Mouse (Mus musculus): Measurements from ENCODE around the gene Palld. TPM values are rescaled to one million over a fixed set of nuclear protein-coding genes. Genes with fewer than 3 reads are reported as not detected.

Gene Palld
- polyA plus RNA-seq, 1 experiment from 2014 or later = 95.3 TPM

DNA sequence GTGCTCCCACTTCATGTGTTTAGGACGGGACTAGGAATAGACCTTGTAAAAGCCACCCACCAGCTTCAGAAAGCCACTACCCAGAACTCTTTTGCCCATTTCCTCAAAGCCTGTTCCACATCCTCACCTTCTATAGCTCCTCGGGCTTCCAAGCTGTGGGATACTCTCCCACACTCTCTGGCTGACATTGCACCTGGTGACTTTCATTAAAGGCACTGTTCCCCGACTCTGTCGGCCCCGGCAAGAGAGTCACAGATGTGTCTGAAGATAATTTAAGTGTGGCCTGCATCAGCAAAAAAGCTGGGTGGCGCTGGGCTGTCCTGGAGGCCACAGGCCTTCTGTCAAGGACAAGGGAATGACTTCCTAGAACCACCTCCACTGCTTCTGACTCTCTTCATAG is 350.3 kb downstream of the Palld start:
- Histone ChIP-seq H3K9ac (replicated peaks) (no peak overlapping the region), H3K27me3 (no peaks in the 10 kb centered on the region), H3K4me1 (replicated peaks) (peaks cover 31% of the 10 kb centered on the region), H3K4me2 (no peak overlapping the region), H3K27ac (0 out of 2 replicates have a peak overlapping the region, but pooled peaks have one; percentile 5), H3K4me3 (replicated peaks) (no peak overlapping the region), H3K36me3 (peaks cover 39% of the 10 kb centered on the region), H3K9me3 (peaks cover 19% of the 10 kb centered on the region)
- WGBS = 26% methylated on average over 6 of the region's 6 CpGs
- no peak for ATAC-seq (ENCODE audit: insufficient number of reproducible peaks, insufficient read depth, low FRiP score, low TSS enrichment, low read depth)

DNA sequence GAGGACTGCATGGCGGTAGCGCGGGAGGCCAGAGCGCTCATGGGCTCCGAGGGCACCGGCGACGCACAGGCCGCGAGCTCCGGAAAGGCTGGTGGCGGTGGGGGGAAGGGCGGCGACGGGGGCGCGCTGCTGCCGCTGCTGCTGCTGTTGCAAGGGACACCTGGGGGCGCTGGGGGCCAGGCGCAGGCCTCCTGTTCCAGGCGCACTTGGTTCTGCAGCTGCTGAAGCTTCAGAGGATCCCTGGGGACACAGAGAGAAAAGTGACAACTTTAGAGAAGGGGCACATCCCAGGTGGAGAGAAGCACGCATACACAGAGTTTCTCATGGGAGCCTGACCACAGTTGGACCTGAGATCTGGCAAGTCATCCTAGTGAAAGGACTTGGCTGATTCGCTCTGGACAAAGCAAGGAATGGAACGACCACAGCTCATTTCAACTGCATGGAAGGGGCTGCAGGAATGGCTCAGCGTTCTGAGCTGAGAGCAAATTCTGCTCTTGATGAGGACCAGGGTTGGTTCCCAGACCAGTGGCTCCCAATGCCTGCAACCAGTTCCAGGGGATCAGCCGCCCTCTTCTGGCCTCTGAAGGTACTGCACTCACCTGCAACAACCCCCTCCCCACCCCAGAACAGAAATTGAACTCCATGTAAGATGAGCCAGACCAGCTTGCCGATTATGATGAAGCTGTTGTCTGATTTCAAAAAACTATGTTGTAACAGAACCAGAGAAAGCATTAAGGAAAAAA is 352.3 kb downstream of the Palld start:
- Histone ChIP-seq H3K4me3 (replicated peaks) (no peak overlapping the region), H3K4me1 (replicated peaks) (peaks cover 19% of the 10 kb centered on the region), H3K4me2 (no peak overlapping the region), H3K9ac (replicated peaks) (no peak overlapping the region), H3K27ac (no peak overlapping the region), H3K27me3 (no peaks in the 10 kb centered on the region), H3K9me3 (peaks cover 19% of the 10 kb centered on the region), H3K36me3 (peaks cover 55% of the 10 kb centered on the region)
- ATAC-seq (ENCODE audit: insufficient number of reproducible peaks, insufficient read depth, low FRiP score, low TSS enrichment, low read depth) = peak; percentile 30; the same call in 1 of the 2 replicates
- WGBS = 49% methylated on average over 27 of the region's 27 CpGs

DNA sequence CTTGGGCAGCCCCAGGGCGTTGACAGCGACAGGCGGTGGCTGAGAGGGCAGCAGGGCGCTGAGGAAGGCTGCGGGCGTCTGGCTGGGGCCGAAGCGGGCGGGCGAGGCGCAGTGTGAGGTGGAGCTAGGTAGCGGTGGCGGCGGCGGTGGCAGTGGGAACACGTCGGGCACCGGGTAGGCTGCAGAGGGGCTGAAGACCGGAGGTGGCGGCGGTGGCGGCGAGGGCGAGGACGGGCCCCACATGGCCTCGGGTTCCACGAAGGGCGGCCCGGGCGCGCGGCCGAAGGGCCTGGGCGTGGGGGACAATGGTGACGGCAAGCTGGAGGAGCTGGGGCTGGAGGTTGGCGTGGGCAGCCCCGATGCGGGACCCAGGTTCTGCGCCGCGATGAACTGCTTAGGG is 352.9 kb downstream of the Palld start:
- Histone ChIP-seq H3K27ac (no peak overlapping the region), H3K9ac (replicated peaks) (no peak overlapping the region), H3K27me3 (no peaks in the 10 kb centered on the region), H3K4me1 (replicated peaks) (peaks cover 17% of the 10 kb centered on the region), H3K4me3 (replicated peaks) (no peak overlapping the region), H3K4me2 (no peak overlapping the region), H3K36me3 (peaks cover 61% of the 10 kb centered on the region), H3K9me3 (peaks cover 19% of the 10 kb centered on the region)
- ATAC-seq (ENCODE audit: insufficient number of reproducible peaks, insufficient read depth, low FRiP score, low TSS enrichment, low read depth) = 0 out of 2 replicates have a peak, but pooled peaks have one; percentile 29
- WGBS = 69% methylated on average over 41 of the region's 41 CpGs

DNA sequence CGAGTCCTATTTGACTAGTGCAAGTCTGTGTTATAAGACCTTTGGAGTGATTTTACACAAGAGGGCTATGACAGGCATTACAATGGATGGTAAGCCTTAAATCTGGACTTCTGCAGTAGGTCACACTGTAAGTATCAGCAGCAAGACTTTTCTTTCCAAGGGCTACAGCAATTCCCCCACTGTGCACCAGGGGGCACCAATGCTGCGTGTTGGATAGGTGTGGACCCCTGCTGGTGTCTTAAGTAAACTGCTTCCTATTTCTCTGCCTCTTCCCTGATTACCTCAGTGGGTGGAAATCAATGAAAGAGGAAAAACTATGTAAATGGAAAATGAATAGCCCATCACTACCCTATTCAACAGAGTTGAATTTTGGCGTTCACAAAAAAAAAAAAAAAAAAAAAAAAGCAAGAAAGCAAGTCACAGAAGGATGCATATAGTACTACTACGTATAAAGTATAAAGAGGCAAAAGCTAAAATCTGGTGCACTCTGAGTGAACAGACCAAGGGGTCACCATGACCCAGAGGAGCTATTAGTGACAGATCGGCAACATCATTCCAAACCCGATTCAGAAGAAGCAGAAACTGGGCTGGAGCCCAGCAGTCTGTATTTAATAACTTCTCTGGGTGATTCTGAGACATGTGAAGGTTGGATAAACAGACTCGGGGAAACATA is 362.5 kb downstream of the Palld start:
- Histone ChIP-seq H3K9me3 (no peaks in the 10 kb centered on the region), H3K4me3 (replicated peaks) (no peak overlapping the region), H3K4me1 (replicated peaks) (no peaks in the 10 kb centered on the region), H3K4me2 (no peak overlapping the region), H3K27me3 (no peaks in the 10 kb centered on the region), H3K27ac (no peak overlapping the region), H3K36me3 (peaks cover 75% of the 10 kb centered on the region), H3K9ac (replicated peaks) (no peak overlapping the region)
- WGBS = 47% methylated on average over 7 of the region's 7 CpGs
- 0 out of 2 replicates have a peak, but pooled peaks have one; percentile 31 for ATAC-seq (ENCODE audit: insufficient number of reproducible peaks, insufficient read depth, low FRiP score, low TSS enrichment, low read depth)

DNA sequence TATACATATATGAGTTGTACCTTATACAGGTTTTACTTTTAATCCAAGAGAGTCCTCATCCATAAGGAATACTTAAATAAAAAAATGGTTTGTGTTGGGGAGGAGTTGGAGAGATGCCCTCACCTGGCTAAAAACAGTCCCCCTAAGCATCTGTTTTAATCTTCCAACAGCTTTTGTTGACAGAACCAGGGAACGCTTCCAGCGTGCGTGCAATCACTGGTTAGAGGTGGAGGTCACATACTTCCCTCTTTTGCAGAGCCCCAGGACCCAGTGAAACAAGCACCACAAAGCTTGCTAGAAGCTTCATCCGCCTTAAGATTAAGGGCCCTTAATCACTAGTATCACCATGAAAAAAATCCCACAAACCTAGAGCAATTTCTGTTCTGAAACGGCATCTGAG is 365.0 kb downstream of the Palld start:
- no peak overlapping the region for H3K4me3 ChIP-seq (replicated peaks)
- H3K9ac ChIP-seq (replicated peaks) = no peak overlapping the region
- no peak overlapping the region for H3K4me2 ChIP-seq
- no peak for ATAC-seq (ENCODE audit: insufficient number of reproducible peaks, insufficient read depth, low FRiP score, low TSS enrichment, low read depth)
- H3K36me3 ChIP-seq = peaks cover 73% of the 10 kb centered on the region
- H3K27ac ChIP-seq = no peak overlapping the region
- WGBS = 92% methylated on average over 5 of the region's 5 CpGs
- no peaks in the 10 kb centered on the region for H3K4me1 ChIP-seq (replicated peaks)
- no peaks in the 10 kb centered on the region for H3K27me3 ChIP-seq
- H3K9me3 ChIP-seq = no peaks in the 10 kb centered on the region

DNA sequence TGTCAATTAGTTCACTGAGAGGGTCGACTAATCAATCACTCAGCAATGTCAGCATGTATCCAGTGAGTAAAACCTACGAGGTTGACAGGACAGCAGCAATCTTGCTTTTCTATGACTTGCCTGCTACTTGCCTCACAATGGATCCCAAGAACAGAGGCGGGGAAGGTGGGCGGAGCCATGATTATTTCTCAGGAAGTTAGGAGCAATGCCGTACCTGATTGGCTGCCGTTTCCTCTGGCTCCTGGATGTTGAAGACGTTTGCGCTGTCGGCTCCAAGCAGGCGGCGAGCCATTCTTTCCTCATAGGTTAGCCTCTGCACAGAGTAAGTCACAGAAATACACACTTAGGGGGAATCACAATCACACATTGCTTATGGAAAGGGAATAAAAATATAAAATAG is 367.0 kb downstream of the Palld start:
- Histone ChIP-seq H3K27me3 (no peaks in the 10 kb centered on the region), H3K27ac (no peak overlapping the region), H3K36me3 (peaks cover 79% of the 10 kb centered on the region), H3K4me3 (replicated peaks) (no peak overlapping the region), H3K4me2 (no peak overlapping the region), H3K4me1 (replicated peaks) (no peaks in the 10 kb centered on the region), H3K9me3 (no peaks in the 10 kb centered on the region), H3K9ac (replicated peaks) (no peak overlapping the region)
- 80% methylated on average over 11 of the region's 11 CpGs for WGBS
- no peak for ATAC-seq (ENCODE audit: insufficient number of reproducible peaks, insufficient read depth, low FRiP score, low TSS enrichment, low read depth)

DNA sequence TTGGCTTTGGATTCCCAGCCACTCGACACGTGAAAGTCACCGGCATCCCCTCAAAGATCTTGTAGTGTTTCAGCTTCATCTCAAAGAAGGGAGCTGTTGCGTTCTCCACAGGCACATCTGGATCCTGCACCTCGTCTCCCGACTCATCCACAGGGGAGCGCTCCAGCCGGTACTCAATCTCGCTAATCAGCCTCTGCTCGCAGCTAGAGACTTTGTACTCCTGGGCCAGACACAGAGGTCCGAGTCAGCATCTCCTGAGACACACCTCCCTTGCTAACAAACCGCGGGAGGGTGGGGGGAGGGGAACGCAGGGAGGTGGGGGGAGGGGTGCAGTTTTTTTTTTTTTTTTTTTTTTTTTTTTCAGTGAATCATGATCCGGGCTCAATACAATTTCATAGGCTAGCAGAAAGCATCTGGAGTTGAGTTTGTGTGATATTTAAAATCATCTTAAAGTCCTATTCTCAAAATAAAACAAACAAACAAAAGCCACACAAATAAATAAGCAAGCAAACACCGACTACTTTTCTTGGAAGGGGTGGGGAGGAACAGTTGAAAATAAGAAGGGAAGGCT is 369.0 kb downstream of the Palld start:
- Histone ChIP-seq H3K36me3 (peaks cover 92% of the 10 kb centered on the region), H3K27ac (no peak overlapping the region), H3K4me2 (no peak overlapping the region), H3K9me3 (no peaks in the 10 kb centered on the region), H3K4me1 (replicated peaks) (no peaks in the 10 kb centered on the region), H3K4me3 (replicated peaks) (no peak overlapping the region), H3K27me3 (no peaks in the 10 kb centered on the region), H3K9ac (replicated peaks) (no peak overlapping the region)
- ATAC-seq (ENCODE audit: insufficient number of reproducible peaks, insufficient read depth, low FRiP score, low TSS enrichment, low read depth) = no peak; the same call in 1 of the 2 replicates
- WGBS = 47% methylated on average over 16 of the region's 16 CpGs

DNA sequence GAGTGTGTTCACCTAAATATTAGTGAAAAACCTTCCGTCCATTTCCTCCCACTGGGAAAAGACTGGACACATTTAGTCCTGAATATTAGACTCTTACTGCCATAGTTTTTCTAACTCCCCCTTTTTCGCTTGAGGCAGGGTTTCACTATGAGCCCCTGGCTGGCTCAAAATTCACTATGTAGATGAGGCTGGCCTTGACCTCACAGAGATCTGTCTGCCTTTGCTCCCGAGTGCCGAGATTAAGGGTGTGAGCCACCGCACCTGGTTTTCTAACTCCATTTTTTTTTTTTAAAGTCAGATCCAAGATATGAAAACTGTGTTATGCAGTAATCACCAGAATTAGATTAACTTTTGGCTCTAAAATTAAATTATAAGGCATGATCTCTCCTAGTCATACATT is 369.7 kb downstream of the Palld start:
- Histone ChIP-seq H3K4me3 (replicated peaks) (no peak overlapping the region), H3K27me3 (no peaks in the 10 kb centered on the region), H3K9me3 (no peaks in the 10 kb centered on the region), H3K36me3 (peaks cover 92% of the 10 kb centered on the region), H3K4me1 (replicated peaks) (no peaks in the 10 kb centered on the region), H3K27ac (no peak overlapping the region), H3K9ac (replicated peaks) (no peak overlapping the region), H3K4me2 (no peak overlapping the region)
- no peak for ATAC-seq (ENCODE audit: insufficient number of reproducible peaks, insufficient read depth, low FRiP score, low TSS enrichment, low read depth)
- 86% methylated on average over 5 of the region's 5 CpGs for WGBS

DNA sequence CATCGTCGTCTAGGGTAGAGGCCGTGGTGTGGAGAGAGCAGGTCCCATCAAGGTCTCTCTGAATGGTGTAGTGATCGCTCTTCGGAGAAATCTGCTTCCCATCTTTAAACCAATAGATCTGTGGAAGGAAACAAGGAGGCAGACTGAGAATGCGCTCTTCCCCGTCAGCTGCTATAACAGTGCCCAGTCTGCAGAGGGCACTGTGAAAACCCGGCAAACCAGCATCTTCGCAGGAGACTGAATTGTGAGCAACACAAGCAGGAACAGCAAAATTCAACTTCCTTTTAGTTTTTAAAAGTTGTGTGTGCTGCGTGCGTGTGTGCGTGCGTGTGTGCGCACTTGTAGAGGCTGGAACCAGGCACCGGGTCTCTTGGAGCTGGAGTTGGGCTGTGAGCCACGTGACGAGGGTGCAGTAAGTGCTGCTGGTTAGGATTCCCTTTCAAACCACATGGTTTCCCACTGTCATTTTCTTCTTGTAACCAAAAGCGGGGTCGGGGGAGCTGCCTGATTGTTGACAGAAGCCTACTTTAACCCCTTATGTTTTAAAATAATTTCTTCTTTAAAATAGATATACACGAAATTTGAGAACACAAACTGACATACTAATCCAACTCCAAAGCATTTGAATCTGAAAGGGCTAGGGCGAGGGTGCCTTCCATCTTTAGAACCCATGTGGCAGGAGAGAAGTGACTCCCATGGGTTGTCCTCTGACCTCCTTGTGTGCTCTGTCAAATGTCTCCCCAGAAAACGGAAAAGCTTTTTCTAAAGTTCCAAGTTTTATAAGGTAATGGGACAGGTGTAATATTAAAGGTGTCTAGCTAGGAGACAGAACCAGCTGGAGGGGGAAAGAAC is 370.3 kb downstream of the Palld start:
- no peaks in the 10 kb centered on the region for H3K9me3 ChIP-seq
- H3K4me3 ChIP-seq (replicated peaks) = no peak overlapping the region
- no peaks in the 10 kb centered on the region for H3K27me3 ChIP-seq
- peaks cover 94% of the 10 kb centered on the region for H3K36me3 ChIP-seq
- no peak for ATAC-seq (ENCODE audit: insufficient number of reproducible peaks, insufficient read depth, low FRiP score, low TSS enrichment, low read depth)
- H3K9ac ChIP-seq (replicated peaks) = no peak overlapping the region
- 72% methylated on average over 22 of the region's 22 CpGs for WGBS
- no peak overlapping the region for H3K4me2 ChIP-seq
- no peaks in the 10 kb centered on the region for H3K4me1 ChIP-seq (replicated peaks)
- H3K27ac ChIP-seq = no peak overlapping the region

DNA sequence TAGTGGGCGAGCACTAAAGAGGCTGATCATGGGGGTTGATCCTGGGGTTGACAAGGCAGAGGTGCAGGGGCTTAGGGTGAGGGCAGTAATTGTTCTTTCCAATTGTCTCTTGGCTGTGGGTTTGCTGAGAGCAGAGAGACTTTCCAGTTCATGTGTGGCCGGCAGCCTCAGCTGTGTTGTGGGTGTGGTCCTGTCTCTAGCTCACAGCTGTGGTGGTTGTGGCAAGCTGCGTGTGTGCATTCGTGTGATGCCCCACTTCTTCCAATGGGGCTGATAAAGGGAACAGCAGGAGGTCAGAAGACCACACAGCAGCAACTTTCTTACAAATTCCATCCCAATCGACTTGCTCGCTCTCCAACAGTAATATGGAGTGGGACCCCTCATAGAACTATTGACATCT is 373.8 kb downstream of the Palld start:
- H3K27ac ChIP-seq = no peak overlapping the region
- ATAC-seq (ENCODE audit: insufficient number of reproducible peaks, insufficient read depth, low FRiP score, low TSS enrichment, low read depth) = no peak
- 88% methylated on average over 6 of the region's 6 CpGs for WGBS

DNA sequence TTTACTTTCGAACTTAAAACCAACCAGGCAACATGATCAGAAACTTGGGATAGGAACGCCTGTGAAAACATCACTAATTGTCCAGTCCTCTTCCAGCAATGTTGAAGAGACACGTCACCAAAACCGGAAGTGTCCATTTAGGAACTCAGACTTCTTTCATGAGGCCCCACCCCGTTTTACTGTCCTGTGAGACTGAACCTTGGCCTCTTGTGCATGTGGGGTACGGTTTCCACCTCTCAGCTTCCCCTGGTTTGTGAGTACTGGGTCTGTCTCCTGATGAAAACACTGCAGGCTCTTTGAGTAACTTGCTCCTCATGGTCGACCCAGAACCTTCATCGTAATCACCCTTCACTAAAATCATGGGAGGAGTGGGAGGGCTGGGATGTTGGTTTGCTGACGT is 374.3 kb downstream of the Palld start:
- 88% methylated on average over 9 of the region's 9 CpGs for WGBS
- H3K9ac ChIP-seq (replicated peaks) = no peak overlapping the region

More for the DNA sequence above, 373.8 kb downstream of the Palld start:
- H3K4me3 ChIP-seq (replicated peaks) = no peak overlapping the region
- no peaks in the 10 kb centered on the region for H3K9me3 ChIP-seq
- H3K4me1 ChIP-seq (replicated peaks) = no peaks in the 10 kb centered on the region
- no peak overlapping the region for H3K4me2 ChIP-seq
- peaks cover 94% of the 10 kb centered on the region for H3K36me3 ChIP-seq
- H3K27me3 ChIP-seq = no peaks in the 10 kb centered on the region
- no peak overlapping the region for H3K9ac ChIP-seq (replicated peaks)

More for the DNA sequence above, 374.3 kb downstream of the Palld start:
- H3K27ac ChIP-seq = no peak overlapping the region
- no peak overlapping the region for H3K4me2 ChIP-seq
- H3K36me3 ChIP-seq = peaks cover 92% of the 10 kb centered on the region
- no peak for ATAC-seq (ENCODE audit: insufficient number of reproducible peaks, insufficient read depth, low FRiP score, low TSS enrichment, low read depth)
- no peaks in the 10 kb centered on the region for H3K4me1 ChIP-seq (replicated peaks)
- no peaks in the 10 kb centered on the region for H3K27me3 ChIP-seq
- H3K4me3 ChIP-seq (replicated peaks) = no peak overlapping the region
- H3K9me3 ChIP-seq = no peaks in the 10 kb centered on the region
